Mouse (Mus musculus) limb, embryonic 12.5 days (tissue): ENCODE results near the gene Stk38. TPM values are rescaled to one million over a fixed set of nuclear protein-coding genes. Genes with fewer than 3 reads are reported as not detected.
A peak's percentile ranks its signal among the peaks of the same experiment; 100 is the strongest.
"Not testable (repeated sequence)": the region's sequence is repeated elsewhere in the genome, so short reads cannot be mapped to it uniquely, and the experiment has no call there.

Source experiments
- ATAC-seq: fragments of 200-750 bp; cut with Nextera tagmentation; 2 replicates; pipeline ENCODE4 v1.8.0; 2017; ENCODE audit warnings: low read depth, moderate TSS enrichment; ENCODE audit not compliant: insufficient number of reproducible peaks, insufficient read depth, low FRiP score, low TSS enrichment
- H3K27ac ChIP-seq: fragments of 300-500 bp; sonication (generic); 2 replicates; pipeline ENCODE4 v1.5.1; 2016; ENCODE audit warnings: mild to moderate bottlenecking, moderate library complexity
- H3K27me3 ChIP-seq: fragments of 300-500 bp; sonication (generic); 2 replicates; pipeline ENCODE4 v1.6.1; 2016; ENCODE audit warnings: mild to moderate bottlenecking, moderate library complexity
- H3K36me3 ChIP-seq: fragments of 300-500 bp; sonication (generic); 2 replicates; pipeline ENCODE4 v1.6.1; 2016; ENCODE audit warnings: mild to moderate bottlenecking, moderate library complexity
- H3K4me1 ChIP-seq: fragments of 300-500 bp; sonication (generic); replicated peaks from 2 replicates; pipeline ENCODE4 v1.6.1; 2016
- H3K4me2 ChIP-seq: fragments of 300-500 bp; sonication (generic); 2 replicates; pipeline ENCODE4 v1.6.1; 2016; ENCODE audit warnings: mild to moderate bottlenecking, moderate library complexity
- H3K4me3 ChIP-seq: fragments of 300-500 bp; sonication (generic); replicated peaks from 2 replicates; pipeline ENCODE4 v1.5.1; 2016; ENCODE audit warnings: mild to moderate bottlenecking
- H3K9ac ChIP-seq: fragments of 300-500 bp; sonication (generic); replicated peaks from 2 replicates; pipeline ENCODE4 v1.6.1; 2016; ENCODE audit warnings: mild to moderate bottlenecking, moderate library complexity
- H3K9me3 ChIP-seq: fragments of 300-500 bp; sonication (generic); 2 replicates; pipeline ENCODE4 v1.6.1; 2016; ENCODE audit warnings: mild to moderate bottlenecking, moderate library complexity
- WGBS: fragments of 180-500 bp; shearing (Covaris S2); methylation state at CpG from one replicate; pipeline ENCODE4 v1.1.7; 2016; 5-methylcytosine and 5-hydroxymethylcytosine counted together
- polyA plus RNA-seq: library from polyadenylated mRNA; unstranded; fragments of >200 nt; fragmentation: Nextera tagmentation; extraction: Ambion mirVana; gene quantifications from 2 replicates; pipeline ENCODE4 v1.2.1, GENCODE M21; 2016

Stk38 gene
- polyA plus RNA-seq, 1 experiment from 2014 or later = 149 TPM

- peak; percentile 38; the same call in 1 of the 2 replicates for ATAC-seq
- WGBS = under 1% methylated on average over 19 of the region's 19 CpGs
Measured at GRCm38 (mm10) chr17:29007243-29007640, 553 bp downstream of the Stk38 start.

GRCm38 (mm10) chr17:29006812-29007211 lies 983 bp downstream of the Stk38 start:
- Histone ChIP-seq H3K27ac (no peak overlapping the region), H3K4me1 (peaks cover 15% of the 10 kb centered on the region), H3K27me3 (no peaks in the 10 kb centered on the region), H3K36me3 (peaks cover 10% of the 10 kb centered on the region; the same call in 1 of the 2 replicates), H3K9ac (peak overlapping the region; percentile 95), H3K4me3 (peak overlapping the region; percentile 97), H3K9me3 (no peaks in the 10 kb centered on the region), H3K4me2 (peak overlapping the region; percentile 83)
- 9% methylated on average over 7 of the region's 7 CpGs for WGBS
- ATAC-seq = no peak

More at GRCm38 (mm10) chr17:29007243-29007640, 553 bp downstream of the Stk38 start:
- Histone ChIP-seq H3K9me3 (no peaks in the 10 kb centered on the region), H3K36me3 (peaks cover 10% of the 10 kb centered on the region; the same call in 1 of the 2 replicates), H3K27ac (peak overlapping the region; percentile 86), H3K4me1 (peaks cover 15% of the 10 kb centered on the region), H3K4me2 (peak overlapping the region; percentile 83), H3K27me3 (no peaks in the 10 kb centered on the region), H3K4me3 (peak overlapping the region; percentile 97), H3K9ac (peak overlapping the region; percentile 95)

GRCm38 (mm10) chr17:29005002-29005401 lies 2.8 kb downstream of the Stk38 start:
- Histone ChIP-seq H3K4me1 (peaks cover 15% of the 10 kb centered on the region), H3K27me3 (no peaks in the 10 kb centered on the region)

GRCm38 (mm10) chr17:29003740-29004139 lies 4.1 kb downstream of the Stk38 start:
- Histone ChIP-seq H3K4me3 (no peak overlapping the region), H3K4me2 (no peak overlapping the region), H3K9ac (no peak overlapping the region), H3K27ac (no peak overlapping the region), H3K36me3 (peaks cover 35% of the 10 kb centered on the region), H3K9me3 (no peaks in the 10 kb centered on the region), H3K27me3 (no peaks in the 10 kb centered on the region), H3K4me1 (peaks cover 15% of the 10 kb centered on the region)
- ATAC-seq = no peak
- 56% methylated on average over 1 of the region's 1 CpGs for WGBS

More at GRCm38 (mm10) chr17:29005002-29005401, 2.8 kb downstream of the Stk38 start:
- Histone ChIP-seq H3K9me3 (no peaks in the 10 kb centered on the region), H3K4me3 (no peak overlapping the region), H3K4me2 (no peak overlapping the region), H3K9ac (no peak overlapping the region), H3K36me3 (peaks cover 23% of the 10 kb centered on the region), H3K27ac (no peak overlapping the region)
- WGBS = 93% methylated on average over 3 of the region's 3 CpGs
- no peak for ATAC-seq

GRCm38 (mm10) chr17:29000465-29000864 lies 7.3 kb downstream of the Stk38 start:
- Histone ChIP-seq H3K36me3 (peaks cover 64% of the 10 kb centered on the region), H3K9ac (no peak overlapping the region), H3K9me3 (no peaks in the 10 kb centered on the region), H3K4me2 (no peak overlapping the region), H3K27ac (no peak overlapping the region), H3K4me1 (peaks cover 2% of the 10 kb centered on the region), H3K4me3 (no peak overlapping the region), H3K27me3 (no peaks in the 10 kb centered on the region)
- WGBS = 89% methylated on average over 6 of the region's 6 CpGs
- no peak for ATAC-seq

- H3K4me2 ChIP-seq = no peak overlapping the region
Measured at GRCm38 (mm10) chr17:28994615-28995014, 13.2 kb downstream of the Stk38 start.

GRCm38 (mm10) chr17:28993004-28993403 lies 14.8 kb downstream of the Stk38 start:
- not testable (repeated sequence) for H3K4me2 ChIP-seq, ATAC-seq
- H3K36me3 ChIP-seq = peaks cover 76% of the 10 kb centered on the region

More at GRCm38 (mm10) chr17:28994615-28995014, 13.2 kb downstream of the Stk38 start:
- 91% methylated on average over 4 of the region's 4 CpGs for WGBS
- H3K4me3 ChIP-seq = no peak overlapping the region
- H3K27me3 ChIP-seq = no peaks in the 10 kb centered on the region
- peaks cover 77% of the 10 kb centered on the region for H3K36me3 ChIP-seq
- H3K4me1 ChIP-seq = no peaks in the 10 kb centered on the region
- H3K27ac ChIP-seq = no peak overlapping the region
- no peak for ATAC-seq
- H3K9me3 ChIP-seq = no peaks in the 10 kb centered on the region
- H3K9ac ChIP-seq = no peak overlapping the region

GRCm38 (mm10) chr17:28992105-28992504 lies 15.7 kb downstream of the Stk38 start:
- Histone ChIP-seq H3K9ac (no peak overlapping the region), H3K36me3 (peaks cover 77% of the 10 kb centered on the region)
- WGBS = 69% methylated on average over 7 of the region's 7 CpGs

More at GRCm38 (mm10) chr17:28993004-28993403, 14.8 kb downstream of the Stk38 start:
- not testable (repeated sequence) for H3K4me3 ChIP-seq, H3K9me3 ChIP-seq, H3K27me3 ChIP-seq, H3K27ac ChIP-seq, H3K4me1 ChIP-seq, H3K9ac ChIP-seq
- WGBS = 100% methylated on average over 1 of the region's 1 CpGs

GRCm38 (mm10) chr17:28991286-28991685 lies 16.5 kb downstream of the Stk38 start:
- H3K4me3 ChIP-seq = no peak overlapping the region
- H3K36me3 ChIP-seq = peaks cover 78% of the 10 kb centered on the region
- H3K4me1 ChIP-seq = no peaks in the 10 kb centered on the region
- H3K9me3 ChIP-seq = no peaks in the 10 kb centered on the region
- no peak for ATAC-seq
- no peak overlapping the region for H3K4me2 ChIP-seq
- H3K9ac ChIP-seq = no peak overlapping the region
- H3K27me3 ChIP-seq = no peaks in the 10 kb centered on the region
- 90% methylated on average over 9 of the region's 9 CpGs for WGBS
- no peak overlapping the region for H3K27ac ChIP-seq

More at GRCm38 (mm10) chr17:28992105-28992504, 15.7 kb downstream of the Stk38 start:
- Histone ChIP-seq H3K27me3 (no peaks in the 10 kb centered on the region), H3K4me1 (no peaks in the 10 kb centered on the region), H3K27ac (no peak overlapping the region), H3K9me3 (no peaks in the 10 kb centered on the region), H3K4me3 (no peak overlapping the region), H3K4me2 (no peak overlapping the region)
- no peak for ATAC-seq

- H3K4me2 ChIP-seq = no peak overlapping the region
- H3K4me1 ChIP-seq = no peaks in the 10 kb centered on the region
- no peak overlapping the region for H3K4me3 ChIP-seq
- no peaks in the 10 kb centered on the region for H3K27me3 ChIP-seq
- peaks cover 81% of the 10 kb centered on the region for H3K36me3 ChIP-seq
- H3K9ac ChIP-seq = no peak overlapping the region
- H3K9me3 ChIP-seq = no peaks in the 10 kb centered on the region
- H3K27ac ChIP-seq = no peak overlapping the region
- no peak for ATAC-seq
- 84% methylated on average over 4 of the region's 4 CpGs for WGBS
Measured at GRCm38 (mm10) chr17:28990060-28990459, 17.7 kb downstream of the Stk38 start.

GRCm38 (mm10) chr17:28988996-28989395 lies 18.8 kb downstream of the Stk38 start:
- Histone ChIP-seq H3K9ac (no peak overlapping the region), H3K4me2 (no peak overlapping the region), H3K9me3 (no peaks in the 10 kb centered on the region), H3K27me3 (no peaks in the 10 kb centered on the region), H3K4me1 (no peaks in the 10 kb centered on the region), H3K4me3 (no peak overlapping the region), H3K27ac (no peak overlapping the region), H3K36me3 (peaks cover 81% of the 10 kb centered on the region)
- WGBS = 79% methylated on average over 3 of the region's 3 CpGs
- ATAC-seq = no peak

- H3K4me2 ChIP-seq = no peak overlapping the region
- WGBS = 89% methylated on average over 4 of the region's 4 CpGs
Measured at GRCm38 (mm10) chr17:28988291-28988690, 19.5 kb downstream of the Stk38 start.

More at GRCm38 (mm10) chr17:28988291-28988690, 19.5 kb downstream of the Stk38 start:
- Histone ChIP-seq H3K4me3 (no peak overlapping the region), H3K9ac (no peak overlapping the region), H3K27me3 (no peaks in the 10 kb centered on the region), H3K4me1 (no peaks in the 10 kb centered on the region), H3K27ac (no peak overlapping the region), H3K9me3 (no peaks in the 10 kb centered on the region), H3K36me3 (peaks cover 85% of the 10 kb centered on the region)
- no peak for ATAC-seq
